Mouse (Mus musculus) fat pad, adult 2 months (tissue): ENCODE data around the gene Dcp1a.

ENCODE experiments used
- DNase-seq: peaks from one replicate; pipeline ENCODE4 v3.0.0-alpha.2; 2011; ENCODE audit warnings: low read depth, low spot score; ENCODE audit errors: extremely low read depth

Gene Dcp1a

DNA sequence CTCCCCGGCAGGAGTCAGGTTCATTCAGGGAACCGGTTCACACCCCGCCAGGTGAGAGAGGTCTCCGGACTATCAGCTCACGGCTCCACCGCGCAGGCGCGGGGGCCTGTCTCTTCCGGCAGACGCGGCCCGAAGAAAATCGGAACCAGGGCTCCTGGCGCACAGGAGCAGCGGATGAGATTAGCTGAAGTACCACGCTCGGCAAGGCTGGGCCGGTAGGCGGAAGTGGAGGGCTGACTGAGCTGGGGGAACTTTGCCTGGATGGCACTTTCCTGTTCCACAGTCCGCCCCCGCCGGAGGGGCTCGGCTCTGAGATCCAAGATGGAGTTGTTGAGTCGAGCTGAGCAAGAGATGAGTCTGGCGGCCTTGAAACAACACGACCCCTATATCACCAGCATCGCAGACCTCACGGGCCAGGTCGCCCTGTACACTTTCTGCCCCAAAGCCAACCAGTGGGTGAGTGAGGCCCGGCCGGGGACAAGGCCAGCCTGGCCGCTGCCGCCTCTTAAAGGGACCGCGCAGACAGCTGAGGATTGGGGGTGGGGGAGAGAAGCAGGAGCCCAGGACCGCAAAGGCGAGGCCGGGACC, at the start of gene Dcp1a:
TSS of gene Dcp1a (plus strand) at position 175 of the 588 bp plus-strand sequence.
- peak; percentile 65 for DNase-seq

DNA sequence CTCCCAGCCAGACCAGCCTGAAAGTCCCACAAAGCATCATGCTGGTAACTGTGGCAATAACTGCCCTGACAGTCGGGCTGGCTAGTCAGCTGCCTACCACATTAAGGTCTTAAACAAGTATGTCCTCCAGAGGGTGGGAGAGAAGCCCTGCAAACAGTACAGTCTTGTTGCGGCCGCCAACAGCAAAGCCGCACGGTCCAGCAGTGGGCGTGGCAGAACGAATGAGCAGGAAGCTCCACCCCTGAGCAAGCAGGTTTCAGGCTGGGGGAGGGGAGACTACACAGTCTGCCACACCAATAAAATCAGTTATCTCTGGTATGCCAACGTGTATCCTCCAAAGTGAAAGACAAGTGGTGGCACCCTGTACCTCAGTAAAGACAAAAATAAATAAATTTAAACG, 49.7 kb upstream of the Dcp1a start:
- no peak for DNase-seq

DNA sequence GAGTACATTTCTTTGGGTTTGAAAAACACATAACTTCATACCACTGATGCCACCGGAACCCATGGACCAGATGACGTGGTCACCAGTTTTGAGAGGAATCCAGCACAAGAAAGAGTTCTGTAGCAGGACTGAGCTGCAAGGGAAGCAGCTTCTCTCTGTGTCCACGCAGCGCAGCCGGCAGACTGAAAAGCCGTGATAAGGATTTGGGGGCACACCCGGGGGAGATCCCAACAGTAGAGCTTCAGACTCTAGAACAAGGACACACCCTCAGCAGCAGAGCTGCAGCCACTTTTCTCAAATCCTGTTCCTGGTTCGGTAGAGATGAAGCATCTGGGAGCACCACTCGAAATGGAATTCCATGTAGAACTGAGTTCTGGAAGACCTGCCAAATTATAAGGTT, 49.3 kb upstream of the Dcp1a start:
- no peak for DNase-seq

DNA sequence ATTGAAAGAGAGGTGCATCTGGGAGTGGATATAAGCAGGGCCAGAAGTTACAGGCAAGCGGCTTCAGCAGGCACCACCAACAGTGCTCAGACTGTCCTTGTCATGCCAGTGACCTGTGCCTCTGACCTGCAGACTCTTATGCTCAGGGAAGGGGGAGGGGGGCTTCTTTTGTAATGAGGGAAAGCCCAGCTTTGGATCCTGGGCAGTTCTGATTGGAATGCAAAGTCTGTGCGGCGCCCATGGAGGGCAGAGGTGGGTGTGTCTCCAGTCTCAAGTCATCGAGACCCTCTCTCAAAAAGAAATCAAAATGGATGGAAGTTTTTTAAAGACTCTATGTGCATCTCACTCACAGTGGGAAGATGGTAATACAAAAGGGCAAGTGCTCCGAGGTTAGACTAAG, 48.9 kb upstream of the Dcp1a start:
- no peak for DNase-seq

DNA sequence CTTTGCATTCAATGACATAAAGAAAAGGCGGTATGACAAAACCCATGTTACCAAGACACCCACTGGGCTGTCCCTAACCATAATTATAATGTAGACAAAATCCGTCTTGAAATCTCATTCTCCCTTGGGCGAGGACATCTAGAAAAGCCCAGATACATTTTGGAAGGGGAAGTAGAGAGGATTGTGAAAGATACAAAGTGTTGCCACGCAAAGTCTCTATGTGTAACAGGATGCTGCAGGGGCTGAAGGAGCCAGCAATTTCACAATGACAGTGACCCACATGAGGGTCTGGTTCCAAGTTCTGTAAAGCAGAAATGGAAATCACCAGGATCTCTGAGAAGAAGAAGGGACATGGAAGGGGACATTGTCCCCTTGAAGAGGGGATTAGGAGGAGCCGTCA, 44.0 kb upstream of the Dcp1a start:
- DNase-seq = peak; percentile 59

DNA sequence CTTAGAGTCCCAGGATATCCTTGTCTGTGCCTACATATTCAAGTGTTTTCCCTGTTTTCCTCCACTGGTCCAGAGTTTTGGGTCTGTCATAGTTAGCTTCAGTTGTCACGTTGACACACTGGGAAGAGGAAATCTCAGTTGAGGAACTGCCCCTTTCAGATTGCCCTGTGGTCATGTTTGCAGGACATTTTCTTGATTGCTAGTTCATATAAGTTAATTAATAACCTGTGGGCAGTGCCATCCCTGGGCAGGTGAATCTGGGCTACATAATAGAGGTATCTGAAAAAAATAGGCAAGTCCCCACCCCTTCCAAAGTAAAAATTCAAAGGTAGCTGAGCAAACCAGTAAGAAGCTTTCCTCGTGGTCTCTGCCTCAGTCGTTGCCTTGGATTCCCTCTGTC, 39.4 kb upstream of the Dcp1a start:
- no peak for DNase-seq

DNA sequence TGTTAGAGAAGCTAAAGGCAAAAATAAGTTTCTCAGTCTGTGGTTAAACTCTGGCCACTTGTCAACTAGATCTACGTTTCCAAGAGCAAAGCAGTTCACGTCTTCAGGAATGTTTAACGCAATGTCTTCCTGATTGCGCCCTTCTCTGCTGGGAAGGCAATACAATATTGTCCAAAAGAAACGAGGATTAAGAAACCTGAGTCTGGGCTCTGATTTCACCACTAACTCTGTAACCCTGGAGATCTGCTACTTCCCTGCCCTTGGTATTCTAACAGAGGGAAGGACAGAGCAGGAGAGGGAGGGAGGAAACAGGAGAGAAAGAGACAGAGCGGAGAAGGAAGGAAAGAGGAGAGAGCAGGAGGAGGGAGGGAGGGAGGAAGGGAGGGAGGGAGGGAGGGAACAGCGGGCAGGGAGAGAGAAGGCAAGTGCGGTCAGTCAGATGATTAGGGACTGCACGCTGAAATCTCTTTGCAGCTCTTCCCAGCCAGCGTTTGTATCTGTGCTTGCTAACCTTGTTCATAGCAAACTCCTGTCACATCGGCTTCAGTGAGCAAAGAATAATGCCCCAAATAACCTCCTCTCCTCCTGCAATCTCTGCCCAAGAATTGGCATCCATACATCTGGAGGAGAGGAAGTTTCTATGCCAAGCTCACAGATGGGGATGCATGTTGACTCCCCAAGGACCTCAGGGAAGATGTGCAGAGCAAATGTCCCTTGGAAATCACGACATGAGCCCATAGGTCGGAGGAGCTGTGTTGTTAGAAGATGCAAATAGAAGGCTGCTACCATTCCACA, 23.3 kb upstream of the Dcp1a start:
- DNase-seq = no peak

DNA sequence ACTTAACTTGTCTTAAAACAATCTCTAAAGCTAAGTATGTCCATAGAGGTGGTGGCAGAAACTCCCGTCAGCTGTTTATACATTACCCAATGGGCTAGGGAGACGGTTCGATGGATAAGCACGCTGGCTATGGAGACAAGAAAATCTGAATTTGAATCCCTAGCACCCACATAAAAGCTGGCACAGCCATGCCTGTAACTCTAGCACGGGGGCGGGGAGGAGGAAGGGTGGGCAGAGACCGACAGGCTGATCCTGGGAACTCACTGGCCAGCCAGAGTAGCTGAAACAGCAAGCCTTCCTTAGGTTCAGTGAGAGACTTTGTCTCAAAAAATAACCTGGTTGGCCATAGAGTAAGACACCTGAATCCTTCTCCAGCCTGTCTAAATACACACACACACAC, 21.9 kb upstream of the Dcp1a start:
- no peak for DNase-seq

DNA sequence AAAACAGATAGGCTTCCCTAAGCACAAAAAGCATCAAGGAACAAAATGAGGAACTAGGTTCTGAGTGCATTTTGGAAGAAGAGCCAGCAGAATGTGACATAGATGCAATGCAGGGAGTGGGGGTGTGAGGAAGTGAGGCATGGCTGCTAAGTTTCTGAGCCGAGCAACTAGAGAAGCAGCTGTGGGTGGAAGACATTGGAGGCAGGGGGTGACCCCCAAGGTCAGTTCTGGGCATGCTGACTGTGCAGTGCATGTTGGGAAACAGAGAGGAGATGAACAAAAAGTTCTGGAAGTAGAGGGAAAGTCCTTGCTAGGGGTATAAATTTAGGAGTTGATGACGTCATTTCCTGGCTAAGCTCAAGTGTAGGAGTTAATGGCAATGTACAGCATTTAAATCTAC, 21.4 kb upstream of the Dcp1a start:
- no peak for DNase-seq

DNA sequence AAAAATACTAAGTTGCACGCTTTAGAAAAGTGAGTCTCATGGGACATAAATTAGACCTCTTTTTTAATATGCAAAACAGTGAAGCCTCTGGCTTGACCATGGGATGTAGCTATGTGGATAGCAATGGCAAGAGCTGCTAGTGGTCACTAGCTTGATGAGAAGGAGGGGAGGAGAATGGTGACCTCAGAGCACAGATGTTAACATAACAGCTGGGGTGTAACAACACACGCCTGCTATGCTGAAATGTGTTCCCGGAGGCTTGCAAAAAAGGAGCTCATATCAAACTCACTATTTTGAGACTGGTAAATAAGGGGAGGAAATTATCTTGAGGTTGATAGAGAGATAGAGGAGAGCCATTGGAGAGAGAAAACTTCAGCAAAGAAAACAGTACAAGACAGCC, 20.5 kb upstream of the Dcp1a start:
- DNase-seq = no peak

DNA sequence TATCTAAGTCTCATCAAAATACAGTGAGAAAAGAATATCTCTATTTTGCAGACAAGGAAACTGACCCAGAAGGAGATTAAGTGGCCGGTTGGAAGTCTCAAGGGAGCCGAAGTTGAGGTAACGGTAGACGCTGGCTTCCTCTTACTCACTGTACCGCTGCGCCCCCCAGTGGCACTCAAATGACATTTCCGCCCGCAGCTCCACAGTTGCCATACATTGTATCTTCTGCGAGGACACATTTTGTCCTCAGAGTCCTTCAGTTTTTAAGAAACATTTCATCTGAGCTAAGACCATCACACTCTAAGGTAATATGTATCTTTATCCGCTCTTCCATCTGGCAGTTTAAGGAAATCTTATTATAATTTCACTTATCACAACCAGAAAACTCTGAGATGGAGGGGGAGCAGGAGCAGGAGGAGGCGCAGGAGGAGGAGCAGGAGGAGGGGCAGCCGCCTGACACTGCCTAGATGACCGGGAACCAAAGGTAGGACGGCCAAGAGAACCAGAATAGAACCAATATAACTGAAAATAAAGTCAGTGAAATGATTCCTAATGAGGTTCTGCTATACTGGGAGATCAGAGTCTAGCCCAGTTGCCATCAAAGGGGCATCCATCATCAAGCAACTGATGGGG, 19.3 kb upstream of the Dcp1a start:
- DNase-seq = no peak

DNA sequence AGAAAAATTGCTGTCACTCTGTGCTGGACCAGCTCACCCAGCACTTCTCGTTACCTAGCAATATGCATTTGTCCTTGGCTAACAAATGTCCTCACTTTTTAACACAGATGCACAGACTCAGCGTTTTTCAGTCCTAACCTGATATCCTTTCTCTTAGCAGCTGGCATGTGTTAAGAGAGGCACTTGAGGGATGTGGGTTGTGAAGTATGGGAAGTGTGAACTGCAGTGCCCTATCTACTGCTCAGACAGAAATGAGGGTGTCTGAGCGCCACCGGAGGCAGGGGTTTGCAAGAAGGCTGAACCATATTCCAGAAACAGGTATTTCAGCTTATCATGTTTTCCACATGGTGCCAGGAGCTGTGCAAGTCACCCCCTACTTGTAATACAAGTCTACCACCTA, 16.0 kb upstream of the Dcp1a start:
- no peak for DNase-seq

DNA sequence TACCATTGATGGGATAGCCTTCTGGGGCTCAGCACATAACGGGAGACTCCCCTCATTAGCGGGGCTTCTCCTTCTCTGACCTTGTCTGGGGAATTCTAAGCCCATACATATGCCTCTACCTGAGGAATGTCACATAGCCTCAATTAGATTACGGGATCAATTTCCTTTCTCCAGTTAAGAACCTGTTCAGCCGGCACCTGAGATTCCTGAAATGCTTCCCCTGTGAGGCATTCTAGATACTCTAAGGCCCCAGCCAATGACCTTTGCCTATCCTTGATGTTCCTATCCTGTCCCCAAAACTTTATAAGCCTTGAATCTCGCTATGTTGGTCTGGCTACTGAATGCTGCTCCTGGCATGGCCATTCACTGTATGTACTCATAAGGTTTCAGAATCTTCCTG, 5.7 kb upstream of the Dcp1a start:
- DNase-seq = no peak

DNA sequence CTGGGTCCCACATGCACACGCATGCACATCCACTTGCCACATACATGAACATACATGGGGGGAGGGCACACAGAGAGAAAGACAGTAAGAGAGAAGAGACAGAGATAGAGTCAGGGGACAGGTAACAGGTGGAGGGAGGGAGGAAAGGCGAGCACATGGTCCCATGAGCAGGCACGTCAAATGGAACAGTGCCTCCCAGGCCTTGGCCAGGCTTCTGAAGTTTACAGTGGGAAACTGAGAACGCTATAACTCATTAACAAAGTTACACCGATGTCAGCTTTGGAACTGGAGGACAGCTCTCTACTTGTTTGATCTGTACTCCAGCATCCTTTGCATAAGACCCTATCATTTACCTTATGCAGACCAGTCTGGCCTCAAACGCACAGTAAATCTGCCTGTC, 4.9 kb upstream of the Dcp1a start:
- DNase-seq = no peak

DNA sequence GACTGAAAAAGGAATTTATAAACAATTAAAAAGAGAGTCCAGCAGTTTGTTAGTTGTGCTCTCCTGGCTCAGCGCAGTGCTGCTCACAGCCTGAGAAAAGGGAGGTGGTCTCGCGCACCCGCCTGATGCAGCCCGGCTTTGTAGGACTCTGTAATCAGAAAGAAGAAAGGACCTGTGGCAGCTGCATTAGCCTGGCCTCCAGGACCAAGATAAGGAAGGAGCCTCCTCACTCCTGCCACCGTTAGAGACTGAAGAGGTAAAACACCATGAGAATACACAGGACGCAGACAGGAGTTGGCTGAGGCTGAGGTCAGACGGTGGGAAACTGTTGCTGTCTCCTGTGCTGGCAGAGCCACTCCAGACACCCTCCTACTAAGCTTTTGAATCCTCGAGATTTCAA, 12.0 kb downstream of the Dcp1a start, which contains the start of gene Cacna1d:
TSS of gene Cacna1d (minus strand) at position 114 of the 400 bp plus-strand sequence.
- DNase-seq = no peak

DNA sequence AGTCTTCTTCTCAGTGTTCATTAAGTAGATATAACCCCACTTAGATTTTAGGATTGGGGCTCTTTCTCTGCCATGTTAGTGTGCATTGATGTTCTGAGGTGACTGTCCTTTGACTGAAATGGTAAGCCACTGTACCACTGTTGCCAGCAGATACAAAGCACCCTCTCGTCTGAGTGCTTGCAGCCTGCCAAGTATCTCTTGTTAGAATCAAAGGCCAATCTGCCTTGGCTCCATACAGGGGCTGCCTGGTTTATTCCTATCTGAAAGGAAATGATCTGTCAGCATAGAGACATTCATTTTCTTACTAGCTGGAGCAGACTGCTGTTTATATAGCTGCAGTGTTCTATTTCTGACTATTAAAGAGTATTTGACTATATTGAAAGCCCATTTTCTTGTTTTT, 13.9 kb downstream of the Dcp1a start:
- DNase-seq = no peak

DNA sequence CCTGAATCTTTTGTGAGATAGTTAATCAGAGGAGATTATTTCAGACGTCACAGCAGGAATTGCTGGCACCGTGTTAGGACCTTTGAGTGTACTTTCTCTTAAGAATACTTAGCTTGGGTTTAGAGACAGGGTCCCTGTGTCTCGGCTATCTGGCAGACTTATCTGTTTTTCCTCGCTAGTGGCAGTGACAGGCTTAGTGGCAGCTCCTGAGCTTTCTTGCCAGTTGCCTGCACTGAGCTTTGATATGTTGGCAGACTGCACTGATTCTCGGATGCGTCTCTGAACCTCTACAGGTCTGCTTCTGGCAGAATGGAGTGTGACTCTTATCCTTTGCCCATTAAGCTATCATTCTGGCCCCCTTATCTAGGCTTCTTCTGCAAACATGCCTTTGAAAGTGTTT, 15.7 kb downstream of the Dcp1a start:
- no peak for DNase-seq

DNA sequence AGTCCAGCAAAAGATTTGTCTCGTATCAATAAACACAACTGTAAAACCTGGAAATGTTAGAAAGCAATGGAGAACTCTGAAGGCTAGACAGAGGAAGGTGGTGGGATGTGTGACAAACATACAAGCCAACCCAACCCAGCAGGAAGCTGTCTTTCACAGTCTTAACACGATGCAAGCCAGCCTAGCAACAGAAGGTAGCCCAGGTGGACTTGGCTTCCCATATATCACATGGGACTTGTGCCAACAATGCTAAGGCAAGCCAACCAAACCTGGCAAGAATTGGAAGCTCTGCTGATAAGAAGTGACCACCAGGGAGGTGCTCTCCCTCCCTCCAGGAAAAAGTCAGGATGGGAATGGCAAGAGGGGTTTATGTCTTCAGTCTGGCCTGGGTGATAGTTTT, 18.9 kb downstream of the Dcp1a start:
- no peak for DNase-seq

DNA sequence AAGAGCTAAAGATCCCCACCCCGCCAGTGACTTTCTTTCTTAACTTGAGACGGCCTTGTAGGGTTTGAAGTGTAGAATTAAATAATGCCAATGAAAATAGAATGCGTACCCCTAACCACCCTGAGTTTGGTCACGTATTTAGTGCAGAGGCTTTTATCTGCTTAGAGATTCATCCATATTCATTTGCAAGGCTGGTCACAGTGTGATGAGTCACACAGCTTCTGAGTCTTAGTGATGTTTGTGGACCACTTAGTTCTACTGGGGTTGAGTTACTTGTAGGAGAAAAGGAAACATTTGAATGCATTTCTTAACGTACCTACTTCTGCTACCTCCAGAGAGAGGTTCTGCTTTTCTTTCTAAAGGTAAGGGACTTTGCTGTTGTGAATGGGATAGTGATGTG, 25.7 kb downstream of the Dcp1a start:
- no peak for DNase-seq

DNA sequence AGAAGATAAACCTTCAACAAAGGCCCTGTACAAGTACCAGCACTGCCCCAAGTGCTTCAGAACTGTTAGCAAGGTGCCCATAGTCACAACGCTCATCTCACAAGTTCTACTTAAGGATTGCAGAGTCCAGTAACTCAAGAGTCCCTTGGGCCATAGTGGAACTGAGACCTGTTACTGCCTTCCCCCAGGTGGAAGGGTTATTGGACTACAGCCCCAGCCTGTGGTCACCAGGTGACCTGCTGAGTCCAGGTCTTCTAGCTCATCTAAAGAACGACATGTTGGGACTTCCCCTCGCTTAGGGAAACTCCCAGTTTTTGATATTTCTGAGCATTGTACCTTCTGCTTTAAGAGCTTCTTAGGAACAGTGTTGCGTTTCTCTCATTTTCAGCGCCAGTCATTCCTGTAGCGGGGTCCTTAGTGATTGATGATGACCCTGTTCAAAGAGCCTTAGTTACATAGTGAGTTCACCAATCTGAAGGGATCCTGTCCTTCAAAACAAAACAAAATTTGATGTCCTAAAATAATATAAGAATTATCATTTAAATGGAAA, 31.0 kb downstream of the Dcp1a start:
- no peak for DNase-seq

DNA sequence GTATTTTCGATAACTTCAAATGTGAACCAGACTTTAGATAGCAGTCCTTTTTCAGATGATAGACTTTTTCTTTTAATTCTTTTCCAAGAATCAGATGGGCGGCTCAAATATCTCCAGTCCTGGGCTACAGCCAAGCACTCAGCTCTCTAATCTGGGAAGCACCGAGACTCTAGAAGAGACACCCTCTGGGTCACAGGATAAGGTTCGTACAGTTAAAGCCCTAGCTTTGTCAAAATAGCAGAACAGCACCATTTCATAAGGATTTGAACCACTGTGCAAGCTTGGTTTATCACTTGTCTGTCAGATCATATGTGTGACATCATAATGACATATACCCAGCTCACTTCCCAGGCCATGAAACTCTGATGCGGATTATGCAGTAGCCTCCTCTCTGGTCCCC, 33.6 kb downstream of the Dcp1a start:
- DNase-seq = no peak
